Mouse (Mus musculus): ENCODE data around the gene Tpi1. TPM values are rescaled to one million over a fixed set of nuclear protein-coding genes. Genes with fewer than 3 reads are reported as not detected.

The Tpi1 gene
- polyA plus RNA-seq (2015; fragmentation: Nextera tagmentation; extraction: Ambion mirVana): 779 and 809 TPM in 2 replicates

GRCm38 (mm10) chr6:124813933-124814332 is at the start of gene Tpi1:
Gene Tpi1 (minus strand): TSS chr6:124814296.
- H3K4me1 ChIP-seq: peaks cover 40% of the 10 kb centered on the region
- H3K27ac ChIP-seq (replicated peaks): peak within 1 kb of the TSS; percentile 94
- no peaks in the 10 kb centered on the region for H3K9me3 ChIP-seq (replicated peaks)
- under 1% methylated on average over 22 of the region's 22 CpGs for WGBS
- peaks cover 61% of the 10 kb centered on the region for H3K36me3 ChIP-seq
- peak within 1 kb of the TSS; percentile 78 for H3K9ac ChIP-seq
- peak within 1 kb of the TSS; percentile 79 for H3K4me2 ChIP-seq (replicated peaks)
- H3K4me3 ChIP-seq (replicated peaks): peak within 1 kb of the TSS; percentile 73
- peak; percentile 89 for ATAC-seq (ENCODE audit: insufficient number of reproducible peaks, low FRiP score, low TSS enrichment, low read depth)
- H3K27me3 ChIP-seq: no peaks in the 10 kb centered on the region

- peaks cover 54% of the 10 kb centered on the region for H3K4me1 ChIP-seq
- no peak overlapping the region for H3K27ac ChIP-seq (replicated peaks)
- peak overlapping the region; percentile 76 for H3K4me2 ChIP-seq (replicated peaks)
- H3K9ac ChIP-seq: peak overlapping the region; percentile 24
- H3K36me3 ChIP-seq: no peaks in the 10 kb centered on the region
- WGBS: 2% methylated on average over 16 of the region's 16 CpGs
- no peak for ATAC-seq (ENCODE audit: insufficient number of reproducible peaks, low FRiP score, low TSS enrichment, low read depth)
- no peaks in the 10 kb centered on the region for H3K9me3 ChIP-seq (replicated peaks)
- no peaks in the 10 kb centered on the region; the same call in none of the 2 replicates for H3K27me3 ChIP-seq
- H3K4me3 ChIP-seq (replicated peaks): peak overlapping the region; percentile 51
Measured at GRCm38 (mm10) chr6:124863125-124863657, 49.1 kb upstream of the Tpi1 start.

GRCm38 (mm10) chr6:124862406-124863124 is 48.5 kb upstream of the Tpi1 start:
- H3K9ac ChIP-seq: peak overlapping the region; percentile 24; the same call in 1 of the 2 replicates
- WGBS: 12% methylated on average over 8 of the region's 8 CpGs
- H3K27me3 ChIP-seq: no peaks in the 10 kb centered on the region; the same call in none of the 2 replicates

GRCm38 (mm10) chr6:124861802-124862201 is 47.7 kb upstream of the Tpi1 start:
- no peaks in the 10 kb centered on the region for H3K36me3 ChIP-seq
- no peaks in the 10 kb centered on the region for H3K9me3 ChIP-seq (replicated peaks)
- WGBS: 30% methylated on average over 3 of the region's 3 CpGs
- no peak overlapping the region for H3K27ac ChIP-seq (replicated peaks)
- H3K4me2 ChIP-seq (replicated peaks): no peak overlapping the region
- no peak overlapping the region for H3K9ac ChIP-seq
- no peaks in the 10 kb centered on the region; the same call in none of the 2 replicates for H3K27me3 ChIP-seq
- H3K4me1 ChIP-seq: peaks cover 60% of the 10 kb centered on the region
- no peak overlapping the region for H3K4me3 ChIP-seq (replicated peaks)
- no peak for ATAC-seq (ENCODE audit: insufficient number of reproducible peaks, low FRiP score, low TSS enrichment, low read depth)

More at GRCm38 (mm10) chr6:124862406-124863124, 48.5 kb upstream of the Tpi1 start:
- Histone ChIP-seq H3K9me3 (replicated peaks) (no peaks in the 10 kb centered on the region), H3K4me3 (replicated peaks) (peak overlapping the region; percentile 51), H3K4me2 (replicated peaks) (peak overlapping the region; percentile 76), H3K27ac (replicated peaks) (no peak overlapping the region), H3K36me3 (no peaks in the 10 kb centered on the region), H3K4me1 (peaks cover 60% of the 10 kb centered on the region)
- no peak for ATAC-seq (ENCODE audit: insufficient number of reproducible peaks, low FRiP score, low TSS enrichment, low read depth)

DNA sequence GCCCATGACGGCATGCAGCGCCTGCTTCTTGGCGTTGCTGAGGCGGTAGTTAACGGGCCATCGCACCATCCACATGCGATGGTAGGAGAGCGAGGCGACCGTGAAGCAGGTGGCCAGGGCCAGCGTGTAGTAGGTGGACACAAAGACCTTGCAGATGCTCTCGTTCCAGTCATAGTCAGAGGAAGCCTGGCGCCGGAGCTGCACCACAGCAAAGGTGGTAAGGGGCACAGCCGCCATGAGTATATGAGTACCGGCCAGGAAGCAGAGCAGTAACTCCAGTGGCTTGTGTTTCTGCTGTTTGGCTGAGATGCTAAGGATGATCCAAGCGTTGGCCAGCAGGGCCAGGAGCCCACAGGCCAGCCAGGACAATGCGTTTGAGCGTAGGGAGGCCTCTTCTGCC is 47.2 kb upstream of the Tpi1 start:
- no peak overlapping the region for H3K27ac ChIP-seq (replicated peaks)
- H3K4me1 ChIP-seq: peaks cover 62% of the 10 kb centered on the region
- H3K36me3 ChIP-seq: no peaks in the 10 kb centered on the region
- no peaks in the 10 kb centered on the region; the same call in none of the 2 replicates for H3K27me3 ChIP-seq
- ATAC-seq (ENCODE audit: insufficient number of reproducible peaks, low FRiP score, low TSS enrichment, low read depth): no peak
- no peak overlapping the region for H3K4me2 ChIP-seq (replicated peaks)
- 81% methylated on average over 19 of the region's 19 CpGs for WGBS
- H3K9ac ChIP-seq: no peak overlapping the region
- H3K9me3 ChIP-seq (replicated peaks): no peaks in the 10 kb centered on the region
- H3K4me3 ChIP-seq (replicated peaks): no peak overlapping the region

GRCm38 (mm10) chr6:124860511-124860910 is 46.4 kb upstream of the Tpi1 start:
- no peak overlapping the region for H3K4me3 ChIP-seq (replicated peaks)
- H3K27ac ChIP-seq (replicated peaks): no peak overlapping the region
- H3K4me2 ChIP-seq (replicated peaks): no peak overlapping the region
- no peaks in the 10 kb centered on the region; the same call in none of the 2 replicates for H3K27me3 ChIP-seq
- 85% methylated on average over 9 of the region's 9 CpGs for WGBS
- H3K4me1 ChIP-seq: peaks cover 70% of the 10 kb centered on the region
- H3K9me3 ChIP-seq (replicated peaks): no peaks in the 10 kb centered on the region
- no peak for ATAC-seq (ENCODE audit: insufficient number of reproducible peaks, low FRiP score, low TSS enrichment, low read depth)
- no peak overlapping the region for H3K9ac ChIP-seq
- H3K36me3 ChIP-seq: no peaks in the 10 kb centered on the region

DNA sequence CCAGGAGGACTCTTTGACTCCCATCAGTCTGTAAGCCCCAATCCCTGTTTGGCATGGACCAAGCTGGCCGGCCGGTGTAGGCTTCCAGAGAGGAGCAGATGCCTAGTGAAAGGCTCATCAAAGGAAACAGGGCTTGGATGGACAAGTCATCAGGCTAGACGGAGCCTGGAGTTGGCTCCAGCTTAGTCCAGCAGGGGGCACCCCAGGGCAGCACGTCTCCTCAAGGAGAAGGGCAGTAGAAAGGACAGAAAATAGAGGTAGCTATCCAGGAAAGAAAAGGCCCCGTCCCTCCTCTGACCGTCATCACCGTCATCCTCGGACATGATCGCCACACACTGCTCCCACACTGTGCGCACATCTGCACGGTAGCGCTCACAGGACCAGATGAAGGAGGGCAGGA is 45.6 kb upstream of the Tpi1 start:
- Histone ChIP-seq H3K4me2 (replicated peaks) (no peak overlapping the region), H3K27me3 (no peaks in the 10 kb centered on the region; the same call in none of the 2 replicates), H3K9me3 (replicated peaks) (no peaks in the 10 kb centered on the region), H3K36me3 (peaks cover 3% of the 10 kb centered on the region; the same call in 1 of the 2 replicates), H3K9ac (no peak overlapping the region), H3K4me1 (peaks cover 70% of the 10 kb centered on the region), H3K4me3 (replicated peaks) (no peak overlapping the region), H3K27ac (replicated peaks) (no peak overlapping the region)
- 10% methylated on average over 12 of the region's 12 CpGs for WGBS
- ATAC-seq (ENCODE audit: insufficient number of reproducible peaks, low FRiP score, low TSS enrichment, low read depth): no peak

GRCm38 (mm10) chr6:124858561-124859318 is 44.6 kb upstream of the Tpi1 start:
- WGBS: 76% methylated on average over 26 of the region's 28 CpGs
- Histone ChIP-seq H3K4me1 (peaks cover 64% of the 10 kb centered on the region), H3K27me3 (no peaks in the 10 kb centered on the region; the same call in 1 of the 2 replicates), H3K36me3 (peaks cover 11% of the 10 kb centered on the region), H3K27ac (replicated peaks) (0 out of 2 replicates have a peak overlapping the region, but pooled peaks have one; percentile 7), H3K4me3 (replicated peaks) (peak overlapping the region; percentile 85; the same call in 1 of the 2 replicates), H3K4me2 (replicated peaks) (peak overlapping the region; percentile 76; the same call in 1 of the 2 replicates), H3K9me3 (replicated peaks) (no peaks in the 10 kb centered on the region), H3K9ac (no peak overlapping the region)
- ATAC-seq (ENCODE audit: insufficient number of reproducible peaks, low FRiP score, low TSS enrichment, low read depth): no peak

DNA sequence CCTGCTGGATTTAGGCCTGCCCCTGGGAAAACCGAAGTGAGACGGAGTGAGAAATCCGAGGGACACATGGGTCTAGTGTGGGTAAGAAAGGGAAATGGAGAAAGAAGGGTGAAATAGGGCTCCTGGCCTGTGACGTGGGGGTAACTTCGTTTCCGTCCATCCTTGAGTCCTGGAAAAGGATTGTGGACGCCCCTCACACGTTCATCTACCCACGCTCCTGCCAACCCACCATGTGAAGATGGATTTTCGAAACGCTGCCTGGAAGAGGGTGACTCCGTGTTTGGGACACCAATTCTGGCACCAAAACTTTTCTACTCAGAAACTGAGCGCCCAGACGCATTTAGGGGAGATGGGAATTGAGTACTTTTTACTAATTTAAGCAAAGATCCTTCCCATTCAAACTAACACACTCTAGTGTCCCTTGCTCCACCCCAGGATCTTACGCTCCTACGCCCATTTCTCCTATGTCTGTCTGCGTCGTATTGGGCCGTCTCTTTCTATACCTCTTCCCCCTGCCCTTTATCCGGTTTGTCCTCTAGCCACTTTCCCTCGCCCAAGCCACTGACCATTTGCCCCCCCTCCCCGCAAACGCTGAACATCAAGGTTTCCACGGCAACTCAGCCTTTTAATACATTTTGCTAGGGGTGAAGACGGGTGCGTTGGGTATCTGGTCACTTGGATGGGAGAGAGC is 43.9 kb upstream of the Tpi1 start:
- H3K4me1 ChIP-seq: peaks cover 57% of the 10 kb centered on the region
- peak overlapping the region; percentile 85 for H3K4me3 ChIP-seq (replicated peaks)
- 21% methylated on average over 26 of the region's 26 CpGs for WGBS
- no peak for ATAC-seq (ENCODE audit: insufficient number of reproducible peaks, low FRiP score, low TSS enrichment, low read depth)
- no peaks in the 10 kb centered on the region; the same call in 1 of the 2 replicates for H3K27me3 ChIP-seq
- peak overlapping the region; percentile 76 for H3K4me2 ChIP-seq (replicated peaks)
- H3K36me3 ChIP-seq: peaks cover 18% of the 10 kb centered on the region
- H3K9ac ChIP-seq: peak overlapping the region; percentile 21; the same call in 1 of the 2 replicates
- H3K9me3 ChIP-seq (replicated peaks): no peaks in the 10 kb centered on the region
- H3K27ac ChIP-seq (replicated peaks): peak overlapping the region; percentile 98

GRCm38 (mm10) chr6:124856916-124857839 is 43.1 kb upstream of the Tpi1 start, which contains the start of gene P3h3:
Gene P3h3 (minus strand): TSS chr6:124857752.
- Histone ChIP-seq H3K4me2 (replicated peaks) (peak within 1 kb of the TSS; percentile 76), H3K9me3 (replicated peaks) (no peaks in the 10 kb centered on the region), H3K4me3 (replicated peaks) (peak within 1 kb of the TSS; percentile 85), H3K27me3 (no peaks in the 10 kb centered on the region), H3K4me1 (peaks cover 49% of the 10 kb centered on the region), H3K9ac (peak within 1 kb of the TSS; percentile 94), H3K36me3 (peaks cover 26% of the 10 kb centered on the region), H3K27ac (replicated peaks) (peak within 1 kb of the TSS; percentile 98)
- ATAC-seq (ENCODE audit: insufficient number of reproducible peaks, low FRiP score, low TSS enrichment, low read depth): peak; percentile 86
- WGBS: under 1% methylated on average over 86 of the region's 86 CpGs
